In genomic region chr4:151108028-151108771, GRCm38 (mm10) we compare ENCODE assay signal across 9 mouse cellular contexts. TPM values are rescaled to one million over a fixed set of nuclear protein-coding genes. Genes with fewer than 3 reads are reported as not detected.
A peak's percentile ranks its signal among the peaks of the same experiment; 100 is the strongest.
DNase-seq lines count a peak whose midpoint lies in the region; ATAC-seq lines count a peak whose summit lies in the region.
"Had no signal": no experiment of that assay in that cellular context is flagged by ENCODE, and none has a peak within 500 bp of the region (broad histone marks: within the 10 kb centered on the region; RNA-seq: fewer than 3 reads in every experiment).

No protein-coding gene starts in this region.

- ATAC-seq in granulocyte monocyte progenitor cell, adult 5-6 weeks (replicated peaks; ENCODE audit: poor library complexity, severe bottlenecking) = peak; percentile 99
- peak; percentile 100 for ATAC-seq in intestine, embryonic 16.5 days

- no peaks in the 10 kb centered on the region for H3K9me3 ChIP-seq in intestine, embryonic 16.5 days (ENCODE audit: control insufficient read depth, low read length)

- H3K9ac ChIP-seq in intestine, embryonic 16.5 days (ENCODE audit: low read depth, low read length) = peak overlapping the region; percentile 71

- peak overlapping the region; percentile 65 for H3K4me3 ChIP-seq in intestine, embryonic 16.5 days (ENCODE audit: low read length)

- intact Hi-C loops in left cerebral cortex, postnatal 36 days (cut with DNase I) = loop anchor here (2.0 kb wide), 1 partner anchor 21 kb away; no protein-coding TSS in a partner anchor

- 0 out of 2 replicates have a peak overlapping the region, but pooled peaks have one; percentile 14 for H3K27ac ChIP-seq in intestine, embryonic 16.5 days (ENCODE audit: low read length)
- H3K27ac ChIP-seq: macrophage had no signal

- WGBS in intestine, embryonic 16.5 days = under 1% methylated on average over 101 of the region's 101 CpGs

- peak; percentile 96 for DNase-seq in adrenal gland, postnatal 14 days
- peak; percentile 81 for DNase-seq in embryo, embryonic 11.5 days (ENCODE audit: low read depth, low spot score)
- DNase-seq in left cerebral cortex, postnatal 36 days (ENCODE audit: low spot score in 2 of 2) = peak; percentile 88 to 92
- DNase-seq in mesoderm, embryonic 11.5 days (ENCODE audit: low read depth, low spot score) = peak; percentile 95
- DNase-seq in right cerebral cortex, postnatal 36 days (ENCODE audit: low spot score in 2 of 2) = peak; percentile 86
- peak; percentile 81 for DNase-seq in urinary bladder, postnatal 25 days (ENCODE audit: low spot score)

- peaks cover 9% of the 10 kb centered on the region; the same call in 1 of the 2 replicates for H3K4me1 ChIP-seq in intestine, embryonic 16.5 days (ENCODE audit: control insufficient read depth, insufficient read depth, low read length)

- no peaks in the 10 kb centered on the region for H3K36me3 ChIP-seq in intestine, embryonic 16.5 days (ENCODE audit: control insufficient read depth, insufficient read depth, low read length)

- H3K27me3 ChIP-seq in intestine, embryonic 16.5 days (replicated peaks; ENCODE audit: control insufficient read depth, insufficient read depth, low read length) = peaks cover 30% of the 10 kb centered on the region

- H3K4me2 ChIP-seq in intestine, embryonic 16.5 days (ENCODE audit: low read depth, low read length) = peak overlapping the region; percentile 99

RNA-seq across cellular contexts. Expression of gene Gm13090, which starts 18.8 kb away (rescaled TPM):
- not detected in 2 replicates for total RNA-seq in adrenal gland, postnatal 14 days (2021)
- not detected in 2 replicates for total RNA-seq in granulocyte monocyte progenitor cell, adult 5-6 weeks (2014; fragmentation: Nextera tagmentation)
- not detected in 2 replicates for total RNA-seq in granulocyte monocyte progenitor cell, adult 5-6 weeks (2017)
- polyA plus RNA-seq in intestine, embryonic 16.5 days (2015; fragmentation: Nextera tagmentation; extraction: Ambion mirVana) = not detected in 2 replicates
- not detected for total RNA-seq in left cerebral cortex, postnatal 36 days (2021)
- polyA plus RNA-seq: macrophage had no signal

RNA-seq across cellular contexts. Expression of gene Vamp3, which starts 50.4 kb away (rescaled TPM):
- total RNA-seq in adrenal gland, postnatal 14 days (2021) = 83.9 and 85.7 TPM in 2 replicates
- 75.4 and 79.8 TPM in 2 replicates for total RNA-seq in granulocyte monocyte progenitor cell, adult 5-6 weeks (2014; fragmentation: Nextera tagmentation)
- total RNA-seq in granulocyte monocyte progenitor cell, adult 5-6 weeks (2017) = 66.9 and 76.8 TPM in 2 replicates
- 122 TPM in 2 replicates for polyA plus RNA-seq in intestine, embryonic 16.5 days (2015; fragmentation: Nextera tagmentation; extraction: Ambion mirVana)
- 10 to 100 TPM; 30.8 to 31.6 TPM for total RNA-seq in left cerebral cortex, postnatal 36 days (2021)

Comparison
In these comparisons a context has a peak if more than half of its experiments do, and no peak if none do; other contexts are left out.
1. Peak in every context shown above with its lines: DNase-seq, ATAC-seq, H3K4me3 ChIP-seq and H3K27ac ChIP-seq.